Mouse (Mus musculus): ENCODE results near the gene Nfya.

GRCm38 (mm10) chr17:48451753-48452444, 42.2 kb upstream of the Nfya start:
- TF ChIP-seq POLR2A (IDR thresholded peaks at IDR 0.05; ENCODE audit: borderline replicate concordance, low read depth, low read length) (no peak), CTCF (IDR thresholded peaks at IDR 0.05; ENCODE audit: low read depth, low read length) (no peak)

All from bone marrow macrophage, adult 2 months (primary cell).